Mouse (Mus musculus) hindbrain, embryonic 11.5 days (tissue): ENCODE measurements at regions not wholly inside any gene's neighbourhood (a gene's known extent, or its start where the extent isn't known, plus 50 kb on each side); places are given as distances from the start of the nearest gene placed in this dataset.

Source experiments
- ATAC-seq: fragments of 200-750 bp; cut with Nextera tagmentation; 2 replicates; pipeline ENCODE4 v1.8.0; 2017; ENCODE audit warnings: mild to moderate bottlenecking, moderate TSS enrichment, moderate library complexity; ENCODE audit not compliant: low FRiP score
- DNase-seq: peaks from one replicate; pipeline ENCODE4 v3.0.0-alpha.2; 2015; ENCODE audit warnings: low spot score
- H3K27ac ChIP-seq: fragments of 300-500 bp; sonication (generic); 2 replicates; pipeline ENCODE4 v1.5.1; 2014; ENCODE audit warnings: mild to moderate bottlenecking, low read depth, low read length
- H3K27me3 ChIP-seq: fragments of 300-500 bp; sonication (generic); 2 replicates; pipeline ENCODE4 v1.6.1; 2014; ENCODE audit warnings: mild to moderate bottlenecking, low read length, moderate library complexity, mixed read lengths; ENCODE audit not compliant: control insufficient read depth, insufficient read depth
- H3K36me3 ChIP-seq: fragments of 300-500 bp; sonication (generic); 2 replicates; pipeline ENCODE4 v1.6.1; 2014; ENCODE audit warnings: mild to moderate bottlenecking, low read length, moderate library complexity, mixed read lengths; ENCODE audit not compliant: control insufficient read depth, insufficient read depth
- H3K4me1 ChIP-seq: fragments of 300-500 bp; sonication (generic); replicated peaks from 2 replicates; pipeline ENCODE4 v1.6.1; 2014; ENCODE audit warnings: low read length, mixed read lengths; ENCODE audit not compliant: control insufficient read depth, insufficient read depth
- H3K4me2 ChIP-seq: fragments of 300-500 bp; sonication (generic); replicated peaks from 2 replicates; pipeline ENCODE4 v1.6.1; 2014; ENCODE audit warnings: mild to moderate bottlenecking, low read depth, low read length
- H3K4me3 ChIP-seq: fragments of 300-500 bp; sonication (generic); 2 replicates; pipeline ENCODE4 v1.5.1; 2014; ENCODE audit warnings: low read depth, low read length
- H3K9ac ChIP-seq: fragments of 300-500 bp; sonication (generic); 2 replicates; pipeline ENCODE4 v1.6.1; 2014; ENCODE audit warnings: low read depth, low read length
- H3K9me3 ChIP-seq: fragments of 300-500 bp; sonication (generic); 2 replicates; pipeline ENCODE4 v1.6.1; 2016; ENCODE audit warnings: low read length; ENCODE audit not compliant: control insufficient read depth
- WGBS: fragments of 180-500 bp; shearing (Covaris S2); extraction: QIAGEN DNeasy Blood & Tissue Kit; methylation state at CpG from one replicate; pipeline ENCODE4 v1.1.7; 2014; 5-methylcytosine and 5-hydroxymethylcytosine counted together

GRCm38 (mm10) chr11:114514126-114514525 lies 154.2 kb upstream of the Rpl38 start:
- H3K27ac ChIP-seq = no peak overlapping the region
- no peak overlapping the region for H3K4me2 ChIP-seq
- DNase-seq (no peak), ATAC-seq (no peak)
- H3K27me3 ChIP-seq = no peaks in the 10 kb centered on the region
- 89% methylated on average over 2 of the region's 2 CpGs for WGBS
- no peak overlapping the region for H3K9ac ChIP-seq
- H3K9me3 ChIP-seq = no peaks in the 10 kb centered on the region
- H3K4me3 ChIP-seq = no peak overlapping the region
- H3K36me3 ChIP-seq = no peaks in the 10 kb centered on the region
- 0 out of 2 replicates have a peak, but pooled peaks cover 2% of the 10 kb centered on the region for H3K4me1 ChIP-seq

GRCm38 (mm10) chr11:114513446-114513845 lies 154.9 kb upstream of the Rpl38 start:
- no peak for DNase-seq
- Histone ChIP-seq H3K27ac (no peak overlapping the region), H3K4me3 (no peak overlapping the region), H3K36me3 (no peaks in the 10 kb centered on the region), H3K9ac (no peak overlapping the region), H3K9me3 (no peaks in the 10 kb centered on the region), H3K4me2 (no peak overlapping the region), H3K27me3 (no peaks in the 10 kb centered on the region), H3K4me1 (0 out of 2 replicates have a peak, but pooled peaks cover 2% of the 10 kb centered on the region)
- 28% methylated on average over 5 of the region's 5 CpGs for WGBS
- no peak for ATAC-seq

GRCm38 (mm10) chr11:114511994-114512393 lies 156.3 kb upstream of the Rpl38 start:
- no peak overlapping the region for H3K4me3 ChIP-seq
- H3K4me2 ChIP-seq = no peak overlapping the region
- H3K4me1 ChIP-seq = 0 out of 2 replicates have a peak, but pooled peaks cover 2% of the 10 kb centered on the region
- H3K36me3 ChIP-seq = no peaks in the 10 kb centered on the region
- ATAC-seq = no peak
- H3K9me3 ChIP-seq = no peaks in the 10 kb centered on the region
- DNase-seq = no peak
- 38% methylated on average over 5 of the region's 5 CpGs for WGBS
- H3K9ac ChIP-seq = no peak overlapping the region
- H3K27me3 ChIP-seq = no peaks in the 10 kb centered on the region
- no peak overlapping the region for H3K27ac ChIP-seq

GRCm38 (mm10) chr11:114502562-114502961 lies 165.8 kb upstream of the Rpl38 start:
- Histone ChIP-seq H3K27me3 (no peaks in the 10 kb centered on the region), H3K36me3 (no peaks in the 10 kb centered on the region), H3K9me3 (no peaks in the 10 kb centered on the region), H3K27ac (no peak overlapping the region), H3K4me1 (peaks cover 3% of the 10 kb centered on the region; the same call in 1 of the 2 replicates), H3K4me2 (no peak overlapping the region), H3K9ac (no peak overlapping the region), H3K4me3 (no peak overlapping the region)
- 14% methylated on average over 5 of the region's 5 CpGs for WGBS
- DNase-seq (no peak), ATAC-seq (peak; percentile 35; the same call in 1 of the 2 replicates)

- DNase-seq (no peak), ATAC-seq (no peak)
- no peaks in the 10 kb centered on the region for H3K36me3 ChIP-seq
- WGBS = 50% methylated on average over 5 of the region's 5 CpGs
- no peak overlapping the region for H3K27ac ChIP-seq
- no peak overlapping the region for H3K9ac ChIP-seq
- H3K4me2 ChIP-seq = no peak overlapping the region
- H3K4me1 ChIP-seq = peaks cover 3% of the 10 kb centered on the region; the same call in 1 of the 2 replicates
- H3K27me3 ChIP-seq = no peaks in the 10 kb centered on the region
- H3K4me3 ChIP-seq = no peak overlapping the region
- H3K9me3 ChIP-seq = no peaks in the 10 kb centered on the region
Observed at GRCm38 (mm10) chr11:114501869-114502540, 166.3 kb upstream of the Rpl38 start.

- Histone ChIP-seq H3K9ac (no peak overlapping the region), H3K36me3 (no peaks in the 10 kb centered on the region), H3K4me3 (no peak overlapping the region), H3K4me1 (peaks cover 3% of the 10 kb centered on the region; the same call in 1 of the 2 replicates), H3K27me3 (no peaks in the 10 kb centered on the region), H3K9me3 (no peaks in the 10 kb centered on the region), H3K4me2 (no peak overlapping the region), H3K27ac (no peak overlapping the region)
- WGBS = 91% methylated on average over 7 of the region's 7 CpGs
- ATAC-seq (no peak), DNase-seq (no peak)
Observed at GRCm38 (mm10) chr11:114500416-114500815, 167.9 kb upstream of the Rpl38 start.

GRCm38 (mm10) chr11:114499665-114500064 lies 168.7 kb upstream of the Rpl38 start:
- Histone ChIP-seq H3K4me2 (no peak overlapping the region), H3K4me1 (peaks cover 3% of the 10 kb centered on the region; the same call in 1 of the 2 replicates), H3K9ac (no peak overlapping the region), H3K4me3 (no peak overlapping the region), H3K27ac (no peak overlapping the region), H3K9me3 (no peaks in the 10 kb centered on the region), H3K27me3 (no peaks in the 10 kb centered on the region), H3K36me3 (no peaks in the 10 kb centered on the region)
- DNase-seq (no peak), ATAC-seq (no peak)
- 86% methylated on average over 12 of the region's 12 CpGs for WGBS

- H3K9me3 ChIP-seq = no peaks in the 10 kb centered on the region
- no peaks in the 10 kb centered on the region for H3K27me3 ChIP-seq
- no peak overlapping the region for H3K4me2 ChIP-seq
- no peak overlapping the region for H3K9ac ChIP-seq
- WGBS = 72% methylated on average over 5 of the region's 5 CpGs
- no peak overlapping the region for H3K4me3 ChIP-seq
- H3K27ac ChIP-seq = no peak overlapping the region
- H3K4me1 ChIP-seq = no peaks in the 10 kb centered on the region
- no peak for ATAC-seq
- no peak for DNase-seq
- H3K36me3 ChIP-seq = no peaks in the 10 kb centered on the region
Observed at GRCm38 (mm10) chr11:114495520-114495921, 172.8 kb upstream of the Rpl38 start.

GRCm38 (mm10) chr11:114486455-114486854 lies 181.9 kb upstream of the Rpl38 start:
- no peak overlapping the region for H3K9ac ChIP-seq
- H3K27me3 ChIP-seq = no peaks in the 10 kb centered on the region
- no peaks in the 10 kb centered on the region for H3K36me3 ChIP-seq
- H3K4me2 ChIP-seq = no peak overlapping the region
- ATAC-seq (no peak), DNase-seq (no peak)
- 33% methylated on average over 8 of the region's 8 CpGs for WGBS
- H3K9me3 ChIP-seq = no peaks in the 10 kb centered on the region
- no peak overlapping the region for H3K27ac ChIP-seq
- H3K4me3 ChIP-seq = no peak overlapping the region
- H3K4me1 ChIP-seq = no peaks in the 10 kb centered on the region
